Mouse (Mus musculus) thymus, postnatal 36 days (tissue): ENCODE data around the gene Got2.

Experiments used
- DNase-seq, 2 experiments: peaks; one replicate each; pipeline ENCODE4 v3.0.0; 2022; ENCODE audit warnings: mixed read lengths in 2 of 2

The Got2 gene

DNA sequence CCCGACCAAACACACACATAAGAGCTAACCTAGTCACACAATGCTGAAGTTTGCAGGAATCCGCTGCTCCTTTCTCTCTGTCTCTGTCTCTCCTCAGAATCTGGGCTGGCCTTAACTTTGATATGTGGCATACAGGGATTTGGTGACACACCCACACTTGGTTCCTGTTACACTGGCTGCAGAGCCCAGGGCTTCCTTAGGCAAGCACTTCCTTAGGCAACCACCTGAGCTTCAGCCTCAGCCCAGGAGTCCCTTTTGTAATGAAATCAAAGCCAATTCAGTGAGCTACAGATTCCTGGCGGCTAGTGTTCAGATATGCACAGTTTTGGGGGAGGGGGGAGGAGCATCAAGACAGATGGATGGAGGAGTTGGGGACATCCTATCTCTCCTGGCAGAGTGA lies 70.8 kb downstream of the Got2 start:
- DNase-seq, result no peak

- DNase-seq, result no peak
These were observed 72.2 kb downstream of the Got2 start for GRCm38 (mm10) chr8:95816044-95816708.
